Mouse (Mus musculus): Measurements from ENCODE around the gene Gm26920. TPM values are rescaled to one million over a fixed set of nuclear protein-coding genes. Genes with fewer than 3 reads are reported as not detected.

The Gm26920 gene
- polyA plus RNA-seq, 1 experiment from 2014 or later: 0.07 TPM

- WGBS: 68% methylated on average over 4 of the region's 4 CpGs
- Histone ChIP-seq H3K27ac (ENCODE audit: low read length) (no peak overlapping the region), H3K27me3 (replicated peaks; ENCODE audit: insufficient read depth, low read length) (no peaks in the 10 kb centered on the region), H3K4me2 (replicated peaks; ENCODE audit: low read depth, low read length) (no peak overlapping the region), H3K36me3 (ENCODE audit: insufficient read depth, low read length) (no peaks in the 10 kb centered on the region), H3K4me1 (ENCODE audit: insufficient read depth, low read depth, low read length) (no peaks in the 10 kb centered on the region), H3K9ac (replicated peaks; ENCODE audit: low read depth) (no peak overlapping the region), H3K4me3 (ENCODE audit: low read depth, low read length) (no peak overlapping the region), H3K9me3 (ENCODE audit: low read length) (no peaks in the 10 kb centered on the region)
- DNase-seq (ENCODE audit: low spot score) (no peak), ATAC-seq (no peak)
- TF ChIP-seq CTCF (IDR thresholded peaks at IDR 0.05) (no peak), EP300 (IDR thresholded peaks at IDR 0.05) (no peak)
Observed at GRCm38 (mm10) chr7:30048126-30048525, 42.1 kb downstream of the Gm26920 start.

GRCm38 (mm10) chr7:30044354-30044753, 45.9 kb downstream of the Gm26920 start:
- Histone ChIP-seq H3K36me3 (ENCODE audit: insufficient read depth, low read length) (no peaks in the 10 kb centered on the region), H3K4me2 (replicated peaks; ENCODE audit: low read depth, low read length) (no peak overlapping the region), H3K9ac (replicated peaks; ENCODE audit: low read depth) (no peak overlapping the region), H3K4me1 (ENCODE audit: insufficient read depth, low read depth, low read length) (no peaks in the 10 kb centered on the region), H3K27ac (ENCODE audit: low read length) (no peak overlapping the region), H3K27me3 (replicated peaks; ENCODE audit: insufficient read depth, low read length) (no peaks in the 10 kb centered on the region), H3K4me3 (ENCODE audit: low read depth, low read length) (no peak overlapping the region), H3K9me3 (ENCODE audit: low read length) (no peaks in the 10 kb centered on the region)
- 46% methylated on average over 9 of the region's 9 CpGs for WGBS
- DNase-seq (ENCODE audit: low spot score) (no peak), ATAC-seq (no peak)
- TF ChIP-seq EP300 (IDR thresholded peaks at IDR 0.05): no peak
- no peak for TF ChIP-seq CTCF (IDR thresholded peaks at IDR 0.05)

GRCm38 (mm10) chr7:30034331-30034730, 55.9 kb downstream of the Gm26920 start:
- no peak overlapping the region for H3K27ac ChIP-seq (ENCODE audit: low read length)
- DNase-seq (ENCODE audit: low spot score) (no peak), ATAC-seq (no peak)
- H3K4me3 ChIP-seq (ENCODE audit: low read depth, low read length): no peak overlapping the region
- no peaks in the 10 kb centered on the region for H3K4me1 ChIP-seq (ENCODE audit: insufficient read depth, low read depth, low read length)
- no peak overlapping the region for H3K9ac ChIP-seq (replicated peaks; ENCODE audit: low read depth)
- TF ChIP-seq EP300 (IDR thresholded peaks at IDR 0.05) (no peak), CTCF (IDR thresholded peaks at IDR 0.05) (no peak)
- H3K4me2 ChIP-seq (replicated peaks; ENCODE audit: low read depth, low read length): no peak overlapping the region
- peaks cover 7% of the 10 kb centered on the region; the same call in 1 of the 2 replicates for H3K36me3 ChIP-seq (ENCODE audit: insufficient read depth, low read length)
- no peaks in the 10 kb centered on the region for H3K9me3 ChIP-seq (ENCODE audit: low read length)
- H3K27me3 ChIP-seq (replicated peaks; ENCODE audit: insufficient read depth, low read length): no peaks in the 10 kb centered on the region
- 92% methylated on average over 12 of the region's 12 CpGs for whole genome bisulfite sequencing

GRCm38 (mm10) chr7:30031379-30031778, 58.8 kb downstream of the Gm26920 start:
- TF ChIP-seq EP300 (IDR thresholded peaks at IDR 0.05): no peak
- TF ChIP-seq CTCF (IDR thresholded peaks at IDR 0.05): no peak
- DNase-seq (ENCODE audit: low spot score): no peak
- WGBS: 93% methylated on average over 3 of the region's 3 CpGs
- ATAC-seq: no peak
- H3K9ac ChIP-seq (replicated peaks; ENCODE audit: low read depth): no peak overlapping the region
- H3K4me2 ChIP-seq (replicated peaks; ENCODE audit: low read depth, low read length): no peak overlapping the region
- no peak overlapping the region for H3K4me3 ChIP-seq (ENCODE audit: low read depth, low read length)
- H3K4me1 ChIP-seq (ENCODE audit: insufficient read depth, low read depth, low read length): no peaks in the 10 kb centered on the region
- H3K9me3 ChIP-seq (ENCODE audit: low read length): no peaks in the 10 kb centered on the region
- no peak overlapping the region for H3K27ac ChIP-seq (ENCODE audit: low read length)
- H3K27me3 ChIP-seq (replicated peaks; ENCODE audit: insufficient read depth, low read length): no peaks in the 10 kb centered on the region
- peaks cover 7% of the 10 kb centered on the region; the same call in 1 of the 2 replicates for H3K36me3 ChIP-seq (ENCODE audit: insufficient read depth, low read length)

GRCm38 (mm10) chr7:30030677-30031076, 59.5 kb downstream of the Gm26920 start:
- no peaks in the 10 kb centered on the region for H3K27me3 ChIP-seq (replicated peaks; ENCODE audit: insufficient read depth, low read length)
- ATAC-seq (no peak), DNase-seq (ENCODE audit: low spot score) (no peak)
- no peaks in the 10 kb centered on the region for H3K4me1 ChIP-seq (ENCODE audit: insufficient read depth, low read depth, low read length)
- WGBS: 25% methylated on average over 6 of the region's 6 CpGs
- no peak overlapping the region for H3K9ac ChIP-seq (replicated peaks; ENCODE audit: low read depth)
- H3K36me3 ChIP-seq (ENCODE audit: insufficient read depth, low read length): peaks cover 12% of the 10 kb centered on the region; the same call in 1 of the 2 replicates
- no peak overlapping the region for H3K4me3 ChIP-seq (ENCODE audit: low read depth, low read length)
- TF ChIP-seq CTCF (IDR thresholded peaks at IDR 0.05) (no peak), EP300 (IDR thresholded peaks at IDR 0.05) (no peak)
- H3K9me3 ChIP-seq (ENCODE audit: low read length): no peaks in the 10 kb centered on the region
- no peak overlapping the region for H3K27ac ChIP-seq (ENCODE audit: low read length)
- no peak overlapping the region for H3K4me2 ChIP-seq (replicated peaks; ENCODE audit: low read depth, low read length)

- Histone ChIP-seq H3K4me1 (ENCODE audit: insufficient read depth, low read depth, low read length) (no peaks in the 10 kb centered on the region), H3K27ac (ENCODE audit: low read length) (no peak overlapping the region), H3K27me3 (replicated peaks; ENCODE audit: insufficient read depth, low read length) (no peaks in the 10 kb centered on the region), H3K4me2 (replicated peaks; ENCODE audit: low read depth, low read length) (no peak overlapping the region), H3K9me3 (ENCODE audit: low read length) (no peaks in the 10 kb centered on the region), H3K4me3 (ENCODE audit: low read depth, low read length) (no peak overlapping the region), H3K9ac (replicated peaks; ENCODE audit: low read depth) (no peak overlapping the region), H3K36me3 (ENCODE audit: insufficient read depth, low read length) (peaks cover 16% of the 10 kb centered on the region)
- TF ChIP-seq CTCF (IDR thresholded peaks at IDR 0.05) (no peak), EP300 (IDR thresholded peaks at IDR 0.05) (no peak)
- 83% methylated on average over 3 of the region's 3 CpGs for WGBS
- DNase-seq (ENCODE audit: low spot score) (no peak), ATAC-seq (no peak)
Observed at GRCm38 (mm10) chr7:30028572-30028971, 61.6 kb downstream of the Gm26920 start.

- Histone ChIP-seq H3K27me3 (replicated peaks; ENCODE audit: insufficient read depth, low read length) (no peaks in the 10 kb centered on the region), H3K4me3 (ENCODE audit: low read depth, low read length) (no peak overlapping the region), H3K4me1 (ENCODE audit: insufficient read depth, low read depth, low read length) (no peaks in the 10 kb centered on the region), H3K9me3 (ENCODE audit: low read length) (no peaks in the 10 kb centered on the region), H3K4me2 (replicated peaks; ENCODE audit: low read depth, low read length) (no peak overlapping the region), H3K36me3 (ENCODE audit: insufficient read depth, low read length) (peaks cover 28% of the 10 kb centered on the region), H3K27ac (ENCODE audit: low read length) (no peak overlapping the region), H3K9ac (replicated peaks; ENCODE audit: low read depth) (no peak overlapping the region)
- no peak for ATAC-seq
- no peak for DNase-seq (ENCODE audit: low spot score)
- WGBS: 70% methylated on average over 4 of the region's 4 CpGs
- no peak for TF ChIP-seq EP300 (IDR thresholded peaks at IDR 0.05)
- TF ChIP-seq CTCF (IDR thresholded peaks at IDR 0.05): no peak
Observed at GRCm38 (mm10) chr7:30027331-30027730, 62.9 kb downstream of the Gm26920 start.

All from lung, postnatal 0 days (tissue).